ENCODE assay signal across 21 mouse cellular contexts in genomic region chr10:21203886-21204285, GRCm38 (mm10). TPM values are rescaled to one million over a fixed set of nuclear protein-coding genes. Genes with fewer than 3 reads are reported as not detected.
DNase-seq lines count a peak whose midpoint lies in the region; ATAC-seq lines count a peak whose summit lies in the region.
"Had no signal": no experiment of that assay in that cellular context is flagged by ENCODE, and none has a peak within 500 bp of the region (broad histone marks: within the 10 kb centered on the region; RNA-seq: fewer than 3 reads in every experiment).

No protein-coding gene starts in this region.

- H3K27me3 ChIP-seq in midbrain, embryonic 11.5 days (ENCODE audit: control insufficient read depth, insufficient read depth, low read length) = no peaks in the 10 kb centered on the region
- H3K27me3 ChIP-seq in midbrain, embryonic 13.5 days = no peaks in the 10 kb centered on the region
- no peaks in the 10 kb centered on the region for H3K27me3 ChIP-seq in forebrain, embryonic 13.5 days
- H3K27me3 ChIP-seq: heart, embryonic 13.5 days had no signal

- no peaks in the 10 kb centered on the region for H3K9me3 ChIP-seq in midbrain, embryonic 11.5 days (ENCODE audit: control insufficient read depth, low read length)
- H3K9me3 ChIP-seq in midbrain, embryonic 13.5 days = no peaks in the 10 kb centered on the region
- no peaks in the 10 kb centered on the region for H3K9me3 ChIP-seq in forebrain, embryonic 13.5 days (replicated peaks)
- H3K9me3 ChIP-seq: forebrain, embryonic 10.5 days; heart, embryonic 13.5 days had no signal

- DNase-seq in midbrain, embryonic 11.5 days (ENCODE audit: low spot score, missing footprints) = peak; percentile 67
- peak; percentile 20 for DNase-seq in induced T-regulatory cell, adult 2 months (ENCODE audit: low read depth)
- no peak for DNase-seq in layer of hippocampus, adult 9-10 months (ENCODE audit: low spot score)
- DNase-seq: adrenal gland, postnatal 14 days; cerebellum, adult 18-20 months; cerebellum, adult 9-10 months; cerebellum, postnatal 14 days; forebrain, postnatal 0 days; gastrocnemius, adult 2 months; gastrocnemius, postnatal 14 days; heart, adult 18-20 months; heart, postnatal 14 days; heart, postnatal 4 days had no signal

- no peaks in the 10 kb centered on the region for H3K4me1 ChIP-seq in midbrain, embryonic 11.5 days (ENCODE audit: control insufficient read depth, insufficient read depth, low read length)
- no peaks in the 10 kb centered on the region for H3K4me1 ChIP-seq in midbrain, embryonic 13.5 days (replicated peaks)
- H3K4me1 ChIP-seq in forebrain, embryonic 13.5 days = no peaks in the 10 kb centered on the region
- H3K4me1 ChIP-seq: forebrain, embryonic 10.5 days; heart, embryonic 13.5 days had no signal

- no peak overlapping the region for H3K4me3 ChIP-seq in midbrain, embryonic 11.5 days (ENCODE audit: low read depth, low read length)
- H3K4me3 ChIP-seq in midbrain, embryonic 13.5 days (replicated peaks) = no peak overlapping the region
- H3K4me3 ChIP-seq in forebrain, embryonic 13.5 days = no peak overlapping the region
- H3K4me3 ChIP-seq: forebrain, embryonic 10.5 days; gastrocnemius, adult 2 months; heart, embryonic 13.5 days had no signal

- H3K9ac ChIP-seq in midbrain, embryonic 11.5 days (ENCODE audit: low read length) = no peak overlapping the region
- H3K9ac ChIP-seq in midbrain, embryonic 13.5 days (replicated peaks) = no peak overlapping the region
- no peak overlapping the region for H3K9ac ChIP-seq in forebrain, embryonic 13.5 days
- H3K9ac ChIP-seq: forebrain, postnatal 0 days; heart, embryonic 13.5 days; hindbrain, embryonic 14.5 days had no signal

- no peaks in the 10 kb centered on the region for H3K36me3 ChIP-seq in midbrain, embryonic 11.5 days (ENCODE audit: control insufficient read depth, insufficient read depth, low read length)
- H3K36me3 ChIP-seq in midbrain, embryonic 13.5 days = no peaks in the 10 kb centered on the region
- H3K36me3 ChIP-seq in forebrain, embryonic 13.5 days (ENCODE audit: poor library complexity, severe bottlenecking) = no peaks in the 10 kb centered on the region
- H3K36me3 ChIP-seq: forebrain, embryonic 10.5 days; heart, embryonic 13.5 days had no signal

- no peak for ATAC-seq in midbrain, embryonic 11.5 days (ENCODE audit: low FRiP score)
- no peak for ATAC-seq in midbrain, embryonic 13.5 days
- peak; percentile 16 for ATAC-seq in inflammation-experienced regulatory T-cells, adult 6 months
- ATAC-seq in forebrain, embryonic 13.5 days = no peak
- ATAC-seq: forebrain, embryonic 14.5 days; forebrain, postnatal 0 days; hindbrain, postnatal 0 days had no signal

- H3K4me2 ChIP-seq in midbrain, embryonic 11.5 days = no peak overlapping the region
- H3K4me2 ChIP-seq in midbrain, embryonic 13.5 days (replicated peaks) = no peak overlapping the region
- no peak overlapping the region for H3K4me2 ChIP-seq in forebrain, embryonic 13.5 days
- H3K4me2 ChIP-seq: heart, embryonic 13.5 days; hindbrain, embryonic 14.5 days had no signal

- H3K27ac ChIP-seq in midbrain, embryonic 11.5 days (ENCODE audit: low read depth, low read length) = no peak overlapping the region
- H3K27ac ChIP-seq in midbrain, embryonic 13.5 days = no peak overlapping the region
- no peak overlapping the region for H3K27ac ChIP-seq in forebrain, embryonic 13.5 days
- H3K27ac ChIP-seq: forebrain, embryonic 10.5 days; gastrocnemius, adult 2 months; heart, embryonic 13.5 days; hindbrain, embryonic 14.5 days; hindbrain, postnatal 0 days had no signal

- WGBS in midbrain, embryonic 11.5 days = 90% methylated on average over 5 of the region's 5 CpGs
- WGBS in midbrain, embryonic 13.5 days = 90% methylated on average over 5 of the region's 5 CpGs
- WGBS in forebrain, embryonic 13.5 days = 89% methylated on average over 5 of the region's 5 CpGs

RNA-seq across cellular contexts. Expression of gene Myb, which starts 43.1 kb away (rescaled TPM):
- 8.5 and 9.1 TPM in 2 replicates for polyA plus RNA-seq in midbrain, embryonic 11.5 days (2014; fragmentation: Nextera tagmentation; extraction: Ambion mirVana)
- polyA plus RNA-seq in midbrain, embryonic 13.5 days (2015; fragmentation: Nextera tagmentation; extraction: Ambion mirVana) = 3.0 and 3.1 TPM in 2 replicates
- polyA plus RNA-seq in inflammation-experienced regulatory T-cells, adult 6 months (2017; shearing (Covaris generic)) = 1 to 10 TPM; 6.7 to 8.2 (median 7.3) TPM
- polyA plus RNA-seq in forebrain, embryonic 13.5 days (2015; fragmentation: Nextera tagmentation; extraction: Ambion mirVana) = 5.6 and 6.2 TPM in 2 replicates
